Mouse (Mus musculus): ENCODE results near the gene Ankmy1.

DNA sequence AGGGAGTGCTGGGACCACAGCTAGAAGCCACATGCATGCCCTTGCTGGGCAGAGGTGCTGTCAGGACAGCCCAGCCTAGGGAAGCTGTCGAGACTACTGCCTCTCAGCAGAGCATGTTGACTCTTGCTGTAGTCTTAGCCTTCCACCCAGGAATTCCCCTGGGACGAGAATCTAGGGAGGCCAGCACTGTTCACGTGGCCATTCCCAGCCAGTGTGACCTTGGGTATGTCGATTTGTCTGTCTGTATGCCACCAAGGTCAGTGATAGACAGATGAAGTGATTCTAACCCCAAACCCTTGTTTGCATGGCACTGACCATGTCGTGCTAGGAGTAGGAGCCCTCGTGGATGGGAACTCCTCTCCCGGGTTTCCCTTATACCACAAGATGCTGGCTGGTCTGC is 56.8 kb downstream of the Ankmy1 start:
- TF ChIP-seq POLR2A (IDR thresholded peaks at IDR 0.05; ENCODE audit: borderline replicate concordance, control insufficient read depth, low read depth, low read length): no peak
- TF ChIP-seq CTCF (IDR thresholded peaks at IDR 0.05; ENCODE audit: control insufficient read depth, insufficient read depth, low read length): no peak

Measured in bone marrow, adult 2 months (tissue).